Mouse (Mus musculus): Measurements from ENCODE around the gene Ppp1r14b.

DNA sequence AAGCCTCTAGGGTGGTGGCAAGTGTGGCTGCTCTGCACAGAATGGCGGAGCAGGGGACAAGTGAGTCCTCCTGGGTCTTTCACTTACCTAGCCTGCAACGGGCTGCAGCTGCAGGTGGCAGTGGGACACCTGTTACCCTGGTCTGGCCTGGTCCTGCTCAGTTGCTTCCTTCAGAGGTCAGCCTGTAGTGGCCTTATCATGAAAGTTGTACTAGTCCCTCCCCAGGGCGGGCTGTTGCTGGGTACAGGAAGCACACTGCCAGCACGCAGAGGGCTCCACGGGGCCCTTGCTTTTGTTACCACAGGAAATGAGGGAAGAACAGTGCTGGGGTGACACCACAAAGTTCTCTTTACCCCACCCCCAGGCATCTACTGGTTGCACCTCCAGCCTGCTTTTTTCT, 44.4 kb downstream of the Ppp1r14b start, which contains the start of gene Fermt3:
- TF ChIP-seq CTCF (IDR thresholded peaks at IDR 0.05; ENCODE audit: borderline replicate concordance, control insufficient read depth, extremely low read depth, insufficient read depth, low read length, poor library complexity) (no peak), POLR2A (IDR thresholded peaks at IDR 0.05; ENCODE audit: control insufficient read depth, extremely low read depth, insufficient read depth, low read length, poor library complexity) (peak; percentile 68; the same call in 1 of the 2 replicates)
